Mouse (Mus musculus): ENCODE measurements around the gene Fbxl13.

Fbxl13 gene

DNA sequence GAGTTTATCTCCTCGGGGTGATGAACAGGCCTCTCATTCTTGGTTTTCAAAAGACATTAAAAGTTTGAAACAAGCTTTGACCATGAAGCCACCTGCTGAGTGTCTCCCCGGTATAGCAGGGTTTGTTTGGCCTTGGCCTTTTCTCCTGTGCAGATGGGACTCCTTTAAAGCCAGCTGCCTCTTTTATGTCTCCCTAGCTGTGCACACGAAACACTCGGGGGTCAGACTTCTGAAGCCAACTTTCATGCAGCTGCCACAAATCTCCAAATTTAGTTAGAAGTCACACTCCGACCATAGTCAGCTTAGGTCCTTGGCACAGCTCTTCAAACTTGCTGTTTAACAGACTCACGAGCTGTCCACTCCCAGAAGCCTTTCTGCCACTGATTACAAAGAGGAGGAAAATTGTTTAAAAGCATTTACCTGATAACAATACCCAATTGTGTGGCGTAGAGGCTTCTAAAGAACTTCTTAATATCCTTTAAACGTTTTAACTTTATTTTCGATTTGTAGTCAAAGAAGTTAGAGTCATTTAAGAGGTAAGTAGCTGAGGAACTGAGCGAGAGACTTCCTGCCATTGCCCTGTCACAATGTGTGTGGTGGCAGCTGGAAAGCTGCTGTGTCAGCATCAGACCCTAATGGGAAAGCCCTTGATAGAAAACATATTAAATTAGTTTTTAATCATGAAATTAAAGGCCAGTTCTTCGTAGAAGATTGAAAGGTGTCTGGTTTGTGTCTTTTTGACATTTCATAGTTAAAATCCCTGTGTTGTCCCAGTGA, 162.8 kb downstream of the Fbxl13 start:
- DNase-seq (ENCODE audit: low spot score) = peak; percentile 27

- DNase-seq (ENCODE audit: low spot score) = no peak
Observed at GRCm38 (mm10) chr5:21481521-21481920, 163.9 kb downstream of the Fbxl13 start.

DNA sequence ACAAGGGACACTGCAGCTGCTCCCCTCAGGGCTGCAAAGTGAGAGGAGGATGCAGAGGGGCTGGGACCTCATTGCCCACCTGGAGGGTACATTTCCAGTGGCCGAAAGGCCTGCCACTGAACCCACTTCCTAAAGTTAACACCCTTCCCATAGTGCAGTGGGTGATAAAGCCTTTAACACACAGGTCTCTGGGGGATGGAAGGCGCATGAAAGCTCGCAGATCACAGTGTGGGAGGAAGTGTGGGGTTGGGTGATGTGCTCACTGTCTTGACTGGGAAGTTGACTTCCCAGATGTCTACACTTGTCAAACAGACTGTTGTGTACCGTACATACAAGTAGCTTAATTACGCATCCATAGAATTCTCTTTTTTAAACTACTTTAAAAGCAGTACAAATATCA, 165.7 kb downstream of the Fbxl13 start:
- no peak for DNase-seq (ENCODE audit: low spot score)

GRCm38 (mm10) chr5:21478428-21478827, 167.0 kb downstream of the Fbxl13 start:
- DNase-seq (ENCODE audit: low spot score) = no peak

DNA sequence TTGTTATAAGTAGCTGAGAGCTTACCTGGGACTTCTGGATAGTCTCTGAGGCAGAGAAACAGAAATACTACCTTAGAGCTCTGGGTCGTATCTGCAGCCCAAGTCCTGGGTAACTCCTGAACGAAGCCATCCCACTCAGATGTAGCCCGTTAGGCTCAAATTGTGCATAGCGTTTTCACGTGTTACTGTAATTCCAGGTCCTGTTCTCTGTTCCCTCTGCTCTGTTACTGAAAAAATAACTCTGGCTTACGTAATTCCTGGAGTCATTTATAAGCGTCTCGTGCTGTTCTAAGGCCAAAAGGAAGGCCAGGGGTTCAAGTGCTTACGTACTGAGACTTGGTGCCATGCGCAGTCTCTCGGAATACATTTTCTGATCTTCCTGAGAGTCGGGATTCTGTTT, 177.3 kb downstream of the Fbxl13 start:
- no peak for DNase-seq (ENCODE audit: low spot score)

GRCm38 (mm10) chr5:21467387-21467786, 178.0 kb downstream of the Fbxl13 start:
- no peak for DNase-seq (ENCODE audit: low spot score)

DNA sequence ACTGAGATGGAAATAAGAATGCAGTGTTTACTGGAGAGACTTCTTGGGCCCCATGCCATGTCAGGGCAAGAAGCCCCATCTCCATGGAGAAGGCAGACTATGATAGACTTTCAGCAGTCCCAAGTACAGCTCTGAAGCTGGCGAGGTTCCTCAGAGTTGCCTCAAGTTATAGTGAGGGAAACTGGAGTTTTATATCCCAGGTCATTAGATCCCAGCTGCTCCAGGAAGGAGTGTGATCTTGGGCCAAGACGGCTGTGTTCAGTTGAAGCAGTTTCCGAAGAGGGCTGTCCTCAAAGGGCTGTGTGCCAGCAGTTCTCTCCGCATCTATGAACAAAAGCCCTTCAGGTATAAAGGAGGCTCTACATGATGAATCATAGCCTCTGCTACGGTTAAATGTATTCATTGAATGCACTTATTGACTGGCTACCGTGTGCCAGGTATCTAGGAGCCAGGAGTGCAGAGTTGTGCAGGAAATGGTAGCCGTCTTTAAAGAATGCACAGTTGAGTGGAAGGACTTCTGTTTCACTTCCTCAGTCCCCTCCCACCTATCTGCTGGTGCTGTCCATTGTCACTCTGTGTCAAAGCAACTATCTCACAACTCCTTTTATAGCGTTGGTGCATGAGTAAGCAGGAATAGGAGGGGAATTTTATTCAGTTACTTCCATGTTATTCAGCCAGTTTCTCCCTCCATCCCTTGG, 204.5 kb downstream of the Fbxl13 start:
- DNase-seq (ENCODE audit: low spot score) = no peak

DNA sequence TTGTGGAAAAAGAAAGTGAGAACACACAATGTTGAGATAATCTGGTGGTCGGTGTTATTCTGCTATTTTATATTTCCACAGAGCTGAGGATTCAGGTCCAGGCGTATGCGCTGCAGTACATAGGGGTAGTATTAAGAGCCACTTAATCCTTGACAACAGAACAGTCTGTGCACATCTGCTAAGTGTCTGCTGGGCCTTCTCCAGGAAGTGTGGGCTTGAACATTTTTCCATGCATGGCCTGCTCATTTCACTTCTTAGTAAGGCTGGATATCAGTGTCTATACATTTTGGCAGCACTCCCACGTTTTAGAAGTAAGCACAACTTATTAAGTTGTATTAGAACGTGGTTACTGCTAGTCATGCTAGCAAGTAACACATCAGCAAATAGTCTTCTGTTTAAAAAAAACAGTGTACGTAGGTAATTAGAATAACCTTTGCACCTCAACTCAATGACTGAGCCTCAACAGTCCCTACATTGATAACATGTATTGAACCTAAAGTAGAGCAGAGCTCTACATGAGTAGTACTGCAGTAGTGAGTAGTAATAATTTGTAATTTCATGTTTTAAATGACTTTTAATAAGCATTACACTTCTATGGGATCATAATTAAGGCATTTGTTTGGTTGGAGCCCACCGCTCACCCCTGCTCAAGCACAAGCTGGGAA, 205.9 kb downstream of the Fbxl13 start:
- DNase-seq (ENCODE audit: low spot score) = no peak

- no peak for DNase-seq (ENCODE audit: low spot score)
Observed at GRCm38 (mm10) chr5:21438428-21438827, 207.0 kb downstream of the Fbxl13 start.

DNA sequence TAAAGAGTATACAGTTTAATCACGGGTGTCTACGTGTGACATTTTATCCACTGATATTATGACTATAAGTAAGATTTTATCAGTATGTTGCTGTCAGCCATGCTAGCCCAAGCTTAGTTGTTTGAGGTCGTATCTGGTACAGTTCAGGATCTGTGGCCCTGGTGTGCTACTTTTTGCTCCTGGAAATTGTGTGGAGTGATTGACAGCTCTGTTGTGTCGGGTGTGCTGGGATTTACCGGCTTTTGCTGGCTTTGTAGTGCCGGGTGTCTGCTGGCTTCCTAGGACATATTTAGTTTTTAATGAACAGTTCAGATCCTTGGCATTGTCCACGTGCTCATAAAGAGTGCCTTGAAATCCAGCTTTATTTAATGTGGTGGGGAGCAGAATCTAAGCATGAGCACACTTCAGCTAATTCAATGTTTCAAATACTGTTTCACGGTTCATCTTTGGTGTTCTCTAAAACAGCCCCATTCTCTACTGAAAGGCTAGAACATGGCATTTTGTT, 208.9 kb downstream of the Fbxl13 start:
- DNase-seq (ENCODE audit: low spot score) = no peak

- DNase-seq (ENCODE audit: low spot score) = peak; percentile 50
Observed at GRCm38 (mm10) chr5:21434148-21434929, 211.1 kb downstream of the Fbxl13 start.

All from embryo, embryonic 10.5 days (tissue).